In genomic region chr1:42243878-42244277, GRCm38 (mm10) we compare ENCODE assay signal across 11 mouse cellular contexts.
DNase-seq lines count a peak whose midpoint lies in the region; ATAC-seq and TF ChIP-seq lines count a peak whose summit lies in the region.
"Had no signal": no experiment of that assay in that cellular context is flagged by ENCODE, and none has a peak within 500 bp of the region (broad histone marks: within the 10 kb centered on the region; RNA-seq: fewer than 3 reads in every experiment).

No protein-coding gene starts in this region.

- H3K9ac ChIP-seq in heart, embryonic 14.5 days (ENCODE audit: low read length) = no peak overlapping the region
- no peak overlapping the region for H3K9ac ChIP-seq in embryonic facial prominence, embryonic 12.5 days
- no peak overlapping the region for H3K9ac ChIP-seq in intestine, embryonic 14.5 days (ENCODE audit: low read length)
- no peak overlapping the region for H3K9ac ChIP-seq in neural tube, embryonic 11.5 days (ENCODE audit: low read length)
- H3K9ac ChIP-seq: embryonic facial prominence, embryonic 15.5 days; liver, embryonic 13.5 days had no signal

- H3K27me3 ChIP-seq in heart, embryonic 14.5 days (ENCODE audit: control insufficient read depth, insufficient read depth, low read length) = no peaks in the 10 kb centered on the region
- H3K27me3 ChIP-seq in embryonic facial prominence, embryonic 12.5 days = no peaks in the 10 kb centered on the region
- H3K27me3 ChIP-seq in intestine, embryonic 14.5 days (replicated peaks; ENCODE audit: control insufficient read depth, insufficient read depth, low read length) = no peaks in the 10 kb centered on the region
- H3K27me3 ChIP-seq in neural tube, embryonic 11.5 days (ENCODE audit: control insufficient read depth, insufficient read depth, low read length) = no peaks in the 10 kb centered on the region
- H3K27me3 ChIP-seq: embryonic facial prominence, embryonic 15.5 days; liver, embryonic 13.5 days had no signal

- no peaks in the 10 kb centered on the region for H3K9me3 ChIP-seq in heart, embryonic 14.5 days (ENCODE audit: control insufficient read depth, low read length)
- H3K9me3 ChIP-seq in embryonic facial prominence, embryonic 12.5 days = no peaks in the 10 kb centered on the region
- H3K9me3 ChIP-seq in intestine, embryonic 14.5 days (ENCODE audit: control insufficient read depth, low read length) = no peaks in the 10 kb centered on the region
- H3K9me3 ChIP-seq in neural tube, embryonic 11.5 days (ENCODE audit: control insufficient read depth, low read length) = no peaks in the 10 kb centered on the region
- H3K9me3 ChIP-seq: embryonic facial prominence, embryonic 15.5 days; liver, embryonic 13.5 days had no signal

- TF ChIP-seq CTCF in layer of hippocampus, adult 2 months (conservative IDR thresholded peaks at IDR 0.05) = no peak

- peak overlapping the region; percentile 46 for H3K4me2 ChIP-seq in heart, embryonic 14.5 days (ENCODE audit: low read length)
- peak overlapping the region; percentile 39 for H3K4me2 ChIP-seq in embryonic facial prominence, embryonic 12.5 days (replicated peaks)
- peak overlapping the region; percentile 21 for H3K4me2 ChIP-seq in intestine, embryonic 14.5 days (ENCODE audit: low read length)
- peak overlapping the region; percentile 22; the same call in 1 of the 2 replicates for H3K4me2 ChIP-seq in neural tube, embryonic 11.5 days (ENCODE audit: low read depth)
- H3K4me2 ChIP-seq: embryonic facial prominence, embryonic 15.5 days; liver, embryonic 13.5 days had no signal

- no peak for DNase-seq in heart, adult 18-20 months
- no peak for DNase-seq in intestine, embryonic 14.5 days (ENCODE audit: low spot score)
- peak; percentile 66 for DNase-seq in neural tube, embryonic 11.5 days (ENCODE audit: low spot score)
- DNase-seq in right cerebral cortex, adult 18-20 months = no peak
- DNase-seq in layer of hippocampus, adult 2 months (ENCODE audit: low spot score in 2 of 2) = no peak
- no peak for DNase-seq in urinary bladder, adult 2 months (ENCODE audit: low spot score)
- DNase-seq: liver, embryonic 13.5 days had no signal

- ATAC-seq in heart, embryonic 14.5 days (ENCODE audit: insufficient number of reproducible peaks, insufficient read depth, low FRiP score, low read depth) = no peak
- peak; percentile 74 for ATAC-seq in embryonic facial prominence, embryonic 12.5 days (ENCODE audit: insufficient number of reproducible peaks, insufficient read depth, low FRiP score, low TSS enrichment)
- ATAC-seq in intestine, embryonic 14.5 days (replicated peaks; ENCODE audit: low FRiP score, low TSS enrichment, low read depth) = peak; percentile 34; the same call in 1 of the 2 replicates
- peak; percentile 71 for ATAC-seq in neural tube, embryonic 11.5 days (ENCODE audit: insufficient read depth, low FRiP score, low TSS enrichment)
- ATAC-seq: CD4-positive, CD25-positive, alpha-beta regulatory T cell, adult 4 months had no signal

- H3K36me3 ChIP-seq in heart, embryonic 14.5 days (ENCODE audit: control insufficient read depth, insufficient read depth, low read length) = no peaks in the 10 kb centered on the region
- H3K36me3 ChIP-seq in embryonic facial prominence, embryonic 12.5 days = no peaks in the 10 kb centered on the region
- no peaks in the 10 kb centered on the region for H3K36me3 ChIP-seq in intestine, embryonic 14.5 days (ENCODE audit: control insufficient read depth, insufficient read depth, low read length)
- H3K36me3 ChIP-seq in neural tube, embryonic 11.5 days (ENCODE audit: control insufficient read depth, insufficient read depth, low read length) = no peaks in the 10 kb centered on the region
- H3K36me3 ChIP-seq: embryonic facial prominence, embryonic 15.5 days; liver, embryonic 13.5 days had no signal

- H3K4me3 ChIP-seq in heart, embryonic 14.5 days (ENCODE audit: control insufficient read depth in 1 of 2, insufficient read depth in 1 of 2, low read depth in 1 of 2, low read length in 2 of 2) = no peak overlapping the region
- H3K4me3 ChIP-seq in embryonic facial prominence, embryonic 12.5 days = no peak overlapping the region
- H3K4me3 ChIP-seq in intestine, embryonic 14.5 days (ENCODE audit: low read depth, low read length) = no peak overlapping the region
- no peak overlapping the region for H3K4me3 ChIP-seq in neural tube, embryonic 11.5 days (ENCODE audit: low read depth, low read length)
- H3K4me3 ChIP-seq in layer of hippocampus, adult 2 months = no peak overlapping the region
- H3K4me3 ChIP-seq: embryonic facial prominence, embryonic 15.5 days; liver, embryonic 13.5 days had no signal

- WGBS in heart, embryonic 14.5 days = 14% methylated on average over 14 of the region's 14 CpGs
- 11% methylated on average over 14 of the region's 14 CpGs for whole genome bisulfite sequencing in embryonic facial prominence, embryonic 12.5 days
- WGBS in intestine, embryonic 14.5 days = 10% methylated on average over 14 of the region's 14 CpGs
- WGBS in neural tube, embryonic 11.5 days = 10% methylated on average over 13 of the region's 14 CpGs

- no peak overlapping the region for H3K27ac ChIP-seq in heart, embryonic 14.5 days (replicated peaks in 1 of 2; ENCODE audit: control insufficient read depth in 1 of 2, insufficient read depth in 1 of 2, low read depth in 2 of 2, low read length in 2 of 2)
- 0 out of 2 replicates have a peak overlapping the region, but pooled peaks have one; percentile 54 for H3K27ac ChIP-seq in embryonic facial prominence, embryonic 12.5 days
- no peak overlapping the region for H3K27ac ChIP-seq in intestine, embryonic 14.5 days (ENCODE audit: low read depth)
- peak overlapping the region; percentile 73 for H3K27ac ChIP-seq in neural tube, embryonic 11.5 days (ENCODE audit: low read depth, low read length)
- no peak overlapping the region for H3K27ac ChIP-seq in layer of hippocampus, adult 2 months
- H3K27ac ChIP-seq: embryonic facial prominence, embryonic 15.5 days; liver, embryonic 13.5 days had no signal

- peaks cover 0 to 6% of the 10 kb centered on the region in 2 experiments; a peak in 3 of 4 replicates for H3K4me1 ChIP-seq in heart, embryonic 14.5 days (ENCODE audit: control insufficient read depth in 2 of 2, insufficient read depth in 2 of 2, low read length in 2 of 2)
- peaks cover 10% of the 10 kb centered on the region; the same call in 1 of the 2 replicates for H3K4me1 ChIP-seq in embryonic facial prominence, embryonic 12.5 days
- peaks cover 11% of the 10 kb centered on the region for H3K4me1 ChIP-seq in intestine, embryonic 14.5 days (replicated peaks; ENCODE audit: control insufficient read depth, insufficient read depth, low read length)
- H3K4me1 ChIP-seq in neural tube, embryonic 11.5 days (ENCODE audit: control insufficient read depth, insufficient read depth, low read length) = peaks cover 11% of the 10 kb centered on the region
- H3K4me1 ChIP-seq: embryonic facial prominence, embryonic 15.5 days; liver, embryonic 13.5 days had no signal

Comparison
In these comparisons a context has a peak if more than half of its experiments do, and no peak if none do; other contexts are left out.
1. H3K27ac ChIP-seq: peak in embryonic facial prominence, embryonic 12.5 days (single experiment) and neural tube, embryonic 11.5 days (single experiment); none in heart, embryonic 14.5 days (0 of 2), intestine, embryonic 14.5 days (single experiment) and layer of hippocampus, adult 2 months (single experiment).
2. Peak in every context shown above with its lines, with median percentiles within 50 percentile points of each other: H3K4me2 ChIP-seq.